Mouse (Mus musculus) kidney, adult 2 months (tissue): ENCODE data around the gene Il11ra1.

Source experiments
- CTCF ChIP-seq: fragments of 200-500 bp; conservative IDR thresholded peaks from 2 replicates; pipeline ENCODE4 v1.5.1; 2011; ENCODE audit warnings: low read depth, mild to moderate bottlenecking, control low read depth, low read length, moderate library complexity, mixed read lengths; ENCODE audit not compliant: insufficient read depth, insufficient read length
- POLR2A ChIP-seq: fragments of 200-500 bp; IDR thresholded peaks from one replicate; pipeline ENCODE4 v1.6.1; 2011; ENCODE audit warnings: low read depth, low read length, control low read depth

GRCm38 (mm10) chr4:41755338-41756305 lies 55.8 kb downstream of the Il11ra1 start, which contains the start of gene Sigmar1:
- TF ChIP-seq CTCF (peak; percentile 86), POLR2A (peak; percentile 51)
